Mouse (Mus musculus) erythroid progenitor cell, adult 5-6 weeks (primary cell): ENCODE results near the gene Cfap299. TPM values are rescaled to one million over a fixed set of nuclear protein-coding genes. Genes with fewer than 3 reads are reported as not detected.
"Not testable (repeated sequence)": the region's sequence is repeated elsewhere in the genome, so short reads cannot be mapped to it uniquely, and the experiment has no call there.

Source experiments
- ATAC-seq: replicated peaks from 2 replicates; pipeline ENCODE4 v1.8.0; 2016; ENCODE audit warnings: moderate number of reproducible peaks, mild to moderate bottlenecking, moderate TSS enrichment, inconsistent platforms; ENCODE audit not compliant: poor library complexity, low FRiP score, severe bottlenecking
- total RNA-seq, 2 experiments: library from RNA; stranded (forward) in 1 of 2; stranded (reverse) in 1 of 2; fragments of 150-400 nt in 1 of 2; fragments of 186-747, 209-891 nt in 1 of 2; gene quantifications; 2 replicates each; pipeline versions ENCODE4 v1.2.3 to v1.2.4; 2015 to 2017; ENCODE audit warnings: low replicate concordance in 2 of 2

The Cfap299 gene
- total RNA-seq, 2 experiments from 2014 or later: not detected

GRCm38 (mm10) chr5:98516214-98516613 is 187.1 kb downstream of the Cfap299 start:
- ATAC-seq: no peak

- no peak for ATAC-seq
Observed at GRCm38 (mm10) chr5:98520118-98520517, 191.0 kb downstream of the Cfap299 start.

- ATAC-seq: no peak
Observed at GRCm38 (mm10) chr5:98522270-98522977, 193.3 kb downstream of the Cfap299 start.

- ATAC-seq: no peak
Observed at GRCm38 (mm10) chr5:98523050-98523449, 193.9 kb downstream of the Cfap299 start.

GRCm38 (mm10) chr5:98523783-98524182 is 194.7 kb downstream of the Cfap299 start:
- no peak for ATAC-seq

- no peak for ATAC-seq
Observed at GRCm38 (mm10) chr5:98541333-98541732, 212.2 kb downstream of the Cfap299 start.

- no peak for ATAC-seq
Observed at GRCm38 (mm10) chr5:98550285-98550684, 221.2 kb downstream of the Cfap299 start.

- no peak for ATAC-seq
Observed at GRCm38 (mm10) chr5:98550873-98551272, 221.8 kb downstream of the Cfap299 start.

GRCm38 (mm10) chr5:98552395-98552794 is 223.3 kb downstream of the Cfap299 start, which contains the start of gene Gm11111:
Gene Gm11111, plus strand, starts transcription at chr5:98552695.
- ATAC-seq: no peak

GRCm38 (mm10) chr5:98552811-98553601 is 223.9 kb downstream of the Cfap299 start:
- no peak for ATAC-seq

- no peak for ATAC-seq
Observed at GRCm38 (mm10) chr5:98561301-98561700, 232.2 kb downstream of the Cfap299 start.

GRCm38 (mm10) chr5:98562806-98563205 is 233.7 kb downstream of the Cfap299 start:
- no peak for ATAC-seq

GRCm38 (mm10) chr5:98563801-98564200 is 234.7 kb downstream of the Cfap299 start:
- ATAC-seq: no peak

GRCm38 (mm10) chr5:98566461-98567193 is 237.5 kb downstream of the Cfap299 start:
- ATAC-seq: no peak

- ATAC-seq: no peak
Observed at GRCm38 (mm10) chr5:98568481-98568880, 239.4 kb downstream of the Cfap299 start.

GRCm38 (mm10) chr5:98569029-98569513 is 240.0 kb downstream of the Cfap299 start:
- no peak for ATAC-seq

- ATAC-seq: no peak
Observed at GRCm38 (mm10) chr5:98572392-98572791, 243.3 kb downstream of the Cfap299 start.

GRCm38 (mm10) chr5:98574711-98575470 is 245.8 kb downstream of the Cfap299 start:
- ATAC-seq: no peak

- no peak for ATAC-seq
Observed at GRCm38 (mm10) chr5:98575471-98575834, 246.3 kb downstream of the Cfap299 start.

GRCm38 (mm10) chr5:98576538-98576937 is 247.4 kb downstream of the Cfap299 start:
- not testable (repeated sequence) for ATAC-seq
